Mouse (Mus musculus): ENCODE measurements around the gene Zfp827. TPM values are rescaled to one million over a fixed set of nuclear protein-coding genes. Genes with fewer than 3 reads are reported as not detected.
"Not testable (repeated sequence)": the region's sequence is repeated elsewhere in the genome, so short reads cannot be mapped to it uniquely, and the experiment has no call there.

Zfp827 gene
- polyA plus RNA-seq, 1 experiment = 6.9 TPM

DNA sequence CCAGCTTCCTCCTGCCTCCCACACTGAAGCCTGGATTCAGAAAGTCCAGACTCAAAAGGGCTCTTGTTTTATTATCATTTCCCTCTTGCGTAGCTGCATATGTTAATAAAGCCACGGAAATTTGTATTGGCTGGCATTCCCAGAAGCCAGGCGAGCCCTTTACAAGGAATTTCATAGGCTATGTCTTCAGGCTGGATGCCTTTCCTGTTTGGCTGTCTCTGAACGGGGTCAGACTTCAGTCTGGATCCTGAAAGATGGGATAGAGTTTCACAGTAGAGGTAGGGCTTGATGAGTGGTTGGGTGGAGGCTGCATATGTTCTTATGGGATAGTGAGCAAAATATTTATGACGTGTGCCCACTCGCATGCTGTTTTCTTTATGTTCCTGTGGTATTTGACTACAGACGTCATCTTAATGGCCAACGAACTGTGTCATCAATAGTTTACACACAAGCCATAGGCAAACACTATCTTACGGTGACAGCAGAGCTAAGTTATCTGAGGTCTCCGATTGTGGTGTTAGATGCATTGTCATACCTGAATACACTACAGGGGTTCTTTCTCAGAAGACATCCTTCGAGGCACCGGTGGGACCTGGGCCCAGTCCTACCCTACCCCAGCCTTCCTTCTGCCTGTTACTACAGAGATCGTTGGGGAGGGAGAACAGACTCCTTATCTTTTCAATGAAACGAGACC is 75.1 kb downstream of the Zfp827 start:
- DNase-seq (ENCODE audit: low read depth, low spot score) = no peak
- WGBS = 52% methylated on average over 14 of the region's 14 CpGs

GRCm38 (mm10) chr8:79103923-79104580 is 75.8 kb downstream of the Zfp827 start:
- no peak for DNase-seq (ENCODE audit: low read depth, low spot score)
- WGBS = 37% methylated on average over 9 of the region's 9 CpGs

DNA sequence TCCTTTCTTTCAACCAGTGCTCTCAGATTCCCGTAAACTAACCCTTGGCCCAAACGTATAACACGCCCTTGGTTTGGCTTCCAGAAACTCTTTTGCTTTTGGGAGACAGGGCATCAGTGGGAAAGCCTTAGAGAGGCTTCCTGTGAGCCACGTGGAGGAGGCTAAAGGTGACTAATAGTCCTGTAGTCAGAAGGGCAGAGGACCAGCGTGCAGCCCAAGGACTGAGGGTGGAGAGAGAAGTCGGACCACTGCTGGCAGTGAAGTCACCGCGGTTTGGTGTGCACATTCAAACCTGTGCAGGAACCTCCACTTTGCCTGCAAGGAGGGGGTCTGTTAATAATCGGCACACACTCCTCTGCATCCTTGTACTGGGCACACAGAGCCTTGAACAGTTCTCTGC is 76.4 kb downstream of the Zfp827 start:
- 44% methylated on average over 9 of the region's 9 CpGs for WGBS
- DNase-seq (ENCODE audit: low read depth, low spot score) = no peak

- WGBS = 67% methylated on average over 10 of the region's 10 CpGs
- no peak for DNase-seq (ENCODE audit: low read depth, low spot score)
Observed at GRCm38 (mm10) chr8:79105186-79105585, 76.9 kb downstream of the Zfp827 start.

GRCm38 (mm10) chr8:79111461-79111860 is 83.2 kb downstream of the Zfp827 start:
- WGBS = 38% methylated on average over 8 of the region's 8 CpGs

DNA sequence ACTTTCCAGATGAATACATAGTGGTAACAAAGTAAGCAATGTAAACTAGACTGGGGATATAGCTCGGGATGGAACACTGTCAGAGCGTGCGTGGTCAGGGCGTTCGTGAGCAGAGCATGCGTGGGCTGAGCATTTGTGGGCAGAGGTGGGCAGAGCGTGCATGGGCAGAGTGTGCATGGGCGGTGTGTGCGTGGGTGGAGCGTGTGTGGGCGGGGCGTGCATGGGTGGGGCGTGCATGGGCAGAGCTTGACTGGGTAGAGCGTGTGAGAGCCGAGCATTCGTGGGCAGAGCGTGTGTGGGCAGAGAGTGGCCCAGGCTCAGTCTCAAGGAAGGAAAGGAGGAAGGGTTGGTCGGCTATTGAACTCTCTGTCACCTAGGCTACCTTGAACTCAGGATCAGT is 84.2 kb downstream of the Zfp827 start:
- 73% methylated on average over 18 of the region's 18 CpGs for WGBS
- DNase-seq (ENCODE audit: low read depth, low spot score) = no peak

More at GRCm38 (mm10) chr8:79111461-79111860, 83.2 kb downstream of the Zfp827 start:
- DNase-seq (ENCODE audit: low read depth, low spot score) = peak; percentile 39

DNA sequence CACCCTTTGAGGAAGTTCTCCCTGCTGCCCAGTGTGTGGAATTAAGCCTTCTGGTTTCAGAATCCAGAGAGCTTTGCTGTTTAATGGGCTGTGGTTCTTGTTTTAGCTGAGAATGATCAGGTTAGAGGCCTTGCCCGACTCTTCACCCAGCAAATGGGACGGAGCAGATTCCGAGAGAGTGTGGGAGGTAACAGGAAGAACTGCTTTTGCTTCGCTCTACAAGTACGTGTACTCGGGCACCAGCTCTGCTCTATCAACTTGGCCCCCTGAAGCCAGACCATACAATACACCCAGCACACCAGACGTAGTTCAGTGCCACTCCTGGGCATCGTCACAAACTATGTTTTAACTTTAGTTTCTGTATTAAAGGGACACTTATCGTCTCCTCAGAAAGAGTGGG is 85.3 kb downstream of the Zfp827 start:
- DNase-seq (ENCODE audit: low read depth, low spot score) = no peak
- 91% methylated on average over 9 of the region's 9 CpGs for WGBS

- 69% methylated on average over 6 of the region's 6 CpGs for WGBS
- no peak for DNase-seq (ENCODE audit: low read depth, low spot score)
Observed at GRCm38 (mm10) chr8:79114561-79114960, 86.3 kb downstream of the Zfp827 start.

GRCm38 (mm10) chr8:79116436-79116835 is 88.2 kb downstream of the Zfp827 start:
- WGBS = 87% methylated on average over 7 of the region's 7 CpGs
- no peak for DNase-seq (ENCODE audit: low read depth, low spot score)

DNA sequence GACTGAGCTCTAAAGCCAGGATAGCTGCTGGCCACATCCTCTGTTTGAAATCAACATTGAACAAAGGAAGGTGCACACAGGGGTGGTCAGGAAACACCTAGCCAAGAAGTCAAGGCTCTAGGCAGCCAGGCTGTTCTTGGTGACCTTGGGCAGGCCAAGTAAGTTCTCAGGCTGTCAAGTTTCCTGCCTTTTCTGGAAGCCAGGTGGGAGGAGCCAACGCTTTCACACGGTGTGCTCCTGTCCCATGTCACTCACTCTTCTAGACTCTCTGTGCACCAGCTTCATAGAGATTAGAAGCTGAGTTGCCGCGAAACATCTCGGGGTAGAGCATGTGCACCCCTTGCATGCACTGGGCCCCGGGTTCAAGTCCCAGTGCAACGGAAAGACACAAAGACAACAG is 89.5 kb downstream of the Zfp827 start:
- DNase-seq (ENCODE audit: low read depth, low spot score) = no peak

GRCm38 (mm10) chr8:79121614-79122013 is 93.4 kb downstream of the Zfp827 start:
- 71% methylated on average over 1 of the region's 1 CpGs for WGBS

More for the DNA sequence above, 89.5 kb downstream of the Zfp827 start:
- WGBS = 89% methylated on average over 7 of the region's 7 CpGs

DNA sequence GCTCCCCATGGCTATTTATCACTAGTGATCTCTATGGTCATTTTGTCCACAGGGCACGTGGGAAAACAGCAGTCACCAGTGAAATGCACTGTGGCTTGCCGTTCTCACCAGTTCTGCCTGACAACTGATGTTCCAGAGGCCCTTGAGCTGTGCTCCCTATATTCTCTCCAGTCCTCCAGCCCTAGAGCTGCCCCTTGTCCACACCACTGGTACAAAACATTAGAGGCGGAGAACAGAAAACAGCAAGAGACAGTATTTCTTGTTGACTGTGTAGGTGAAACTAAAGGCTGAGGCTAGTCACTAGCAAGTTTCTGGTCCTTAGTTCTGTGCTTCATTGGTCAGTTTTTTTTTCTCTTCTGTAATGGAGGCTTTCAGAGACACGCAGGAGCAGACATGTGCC is 96.0 kb downstream of the Zfp827 start:
- 91% methylated on average over 4 of the region's 4 CpGs for WGBS

More at GRCm38 (mm10) chr8:79121614-79122013, 93.4 kb downstream of the Zfp827 start:
- no peak for DNase-seq (ENCODE audit: low read depth, low spot score)

GRCm38 (mm10) chr8:79127211-79127816 is 99.1 kb downstream of the Zfp827 start:
- WGBS = 78% methylated on average over 7 of the region's 7 CpGs
- DNase-seq (ENCODE audit: low read depth, low spot score) = no peak

More for the DNA sequence above, 96.0 kb downstream of the Zfp827 start:
- no peak for DNase-seq (ENCODE audit: low read depth, low spot score)

- WGBS = 94% methylated on average over 4 of the region's 4 CpGs
- not testable (repeated sequence) for DNase-seq (ENCODE audit: low read depth, low spot score)
Observed at GRCm38 (mm10) chr8:79128534-79128933, 100.3 kb downstream of the Zfp827 start.

DNA sequence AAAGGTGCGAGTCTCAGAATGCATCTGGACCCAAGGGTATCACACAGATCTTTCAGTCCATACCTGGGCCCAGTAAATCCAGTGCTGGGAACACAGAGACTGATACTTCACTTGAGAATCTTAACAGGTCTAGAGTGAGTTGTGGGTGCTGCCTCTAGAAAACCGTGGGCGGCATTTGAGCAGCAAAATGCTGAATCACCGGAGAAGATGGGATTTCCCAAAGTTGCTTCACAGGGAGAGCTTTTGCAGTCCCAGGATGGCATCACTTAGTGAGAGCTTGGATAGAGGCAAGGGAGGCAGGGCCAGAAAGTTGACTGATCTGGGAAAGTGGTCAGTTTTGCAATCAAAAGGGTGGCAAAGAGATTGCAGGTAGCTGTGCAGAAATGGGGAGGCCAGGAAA is 111.4 kb downstream of the Zfp827 start:
- WGBS = 92% methylated on average over 4 of the region's 4 CpGs
- no peak for DNase-seq (ENCODE audit: low read depth, low spot score)

- DNase-seq (ENCODE audit: low read depth, low spot score) = no peak
- WGBS = 88% methylated on average over 8 of the region's 8 CpGs
Observed at GRCm38 (mm10) chr8:79140981-79141380, 112.7 kb downstream of the Zfp827 start.

- WGBS = 76% methylated on average over 11 of the region's 11 CpGs
- no peak for DNase-seq (ENCODE audit: low read depth, low spot score)
Observed at GRCm38 (mm10) chr8:79141592-79141991, 113.4 kb downstream of the Zfp827 start.

DNA sequence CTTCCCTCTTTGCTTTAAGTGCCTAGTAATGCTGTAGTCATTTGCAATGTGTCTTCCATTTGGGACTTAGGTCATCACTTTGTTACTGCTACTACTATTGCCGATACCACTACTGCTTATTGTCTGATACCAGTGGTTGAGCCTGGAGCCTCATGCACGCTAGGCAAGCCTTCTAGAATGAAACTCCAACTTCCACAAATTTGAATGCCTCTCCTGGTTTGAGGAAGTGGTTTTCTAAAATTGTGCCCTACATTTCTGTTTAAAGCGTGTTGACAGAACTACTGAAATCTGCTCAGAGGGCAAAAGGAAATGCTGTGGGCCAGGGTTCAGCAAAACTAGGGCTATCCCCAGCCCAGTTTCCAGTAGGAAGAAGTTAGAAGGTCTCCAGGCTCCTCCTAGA is 115.5 kb downstream of the Zfp827 start:
- WGBS = 81% methylated on average over 3 of the region's 3 CpGs

DNA sequence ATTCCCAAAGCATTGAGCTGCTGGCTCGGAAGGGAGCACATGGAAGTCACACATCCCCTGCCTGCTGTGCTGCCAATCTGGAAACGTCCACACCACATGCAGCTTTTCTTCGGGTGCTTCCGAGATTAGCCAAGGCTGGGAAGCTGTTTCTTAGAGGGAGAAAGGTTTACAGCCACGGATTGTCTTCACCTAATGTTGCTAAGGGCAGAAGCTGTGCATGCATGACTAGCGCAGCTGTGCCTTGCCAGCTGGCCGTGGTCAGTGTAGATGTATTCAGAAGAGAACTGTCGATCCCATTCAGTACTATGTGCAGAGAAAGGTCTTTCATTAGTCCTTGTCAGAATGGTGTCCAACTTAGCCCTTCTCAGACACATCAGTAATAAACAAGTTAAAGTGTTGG is 117.0 kb downstream of the Zfp827 start:
- 87% methylated on average over 8 of the region's 8 CpGs for WGBS

More for the DNA sequence above, 115.5 kb downstream of the Zfp827 start:
- no peak for DNase-seq (ENCODE audit: low read depth, low spot score)

GRCm38 (mm10) chr8:79145626-79146025 is 117.4 kb downstream of the Zfp827 start:
- WGBS = 90% methylated on average over 10 of the region's 10 CpGs
- DNase-seq (ENCODE audit: low read depth, low spot score) = no peak

More for the DNA sequence above, 117.0 kb downstream of the Zfp827 start:
- DNase-seq (ENCODE audit: low read depth, low spot score) = no peak

DNA sequence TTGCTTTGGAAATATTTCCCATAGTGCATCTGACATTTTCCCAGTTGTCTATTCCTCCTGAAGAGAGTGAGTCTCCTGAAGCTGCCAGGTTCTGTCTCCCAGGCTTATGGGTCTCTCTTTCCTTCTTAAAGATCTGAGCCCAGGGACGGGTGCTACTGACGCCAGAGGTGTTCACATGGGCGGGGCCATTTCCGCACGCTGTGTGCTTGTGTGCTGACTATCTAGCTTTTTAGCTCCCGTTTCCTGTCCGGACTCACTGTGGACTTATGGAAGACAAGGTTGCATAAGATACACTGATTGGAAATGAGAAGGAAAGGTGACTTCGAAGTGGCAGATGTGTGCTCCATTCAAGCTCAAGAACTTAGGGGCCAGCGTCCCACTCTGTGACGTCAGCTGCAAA is 120.6 kb downstream of the Zfp827 start:
- 79% methylated on average over 10 of the region's 10 CpGs for WGBS
- no peak for DNase-seq (ENCODE audit: low read depth, low spot score)
